Comparison of ENCODE assay signal across 10 mouse cellular contexts in the genomic region with DNA sequence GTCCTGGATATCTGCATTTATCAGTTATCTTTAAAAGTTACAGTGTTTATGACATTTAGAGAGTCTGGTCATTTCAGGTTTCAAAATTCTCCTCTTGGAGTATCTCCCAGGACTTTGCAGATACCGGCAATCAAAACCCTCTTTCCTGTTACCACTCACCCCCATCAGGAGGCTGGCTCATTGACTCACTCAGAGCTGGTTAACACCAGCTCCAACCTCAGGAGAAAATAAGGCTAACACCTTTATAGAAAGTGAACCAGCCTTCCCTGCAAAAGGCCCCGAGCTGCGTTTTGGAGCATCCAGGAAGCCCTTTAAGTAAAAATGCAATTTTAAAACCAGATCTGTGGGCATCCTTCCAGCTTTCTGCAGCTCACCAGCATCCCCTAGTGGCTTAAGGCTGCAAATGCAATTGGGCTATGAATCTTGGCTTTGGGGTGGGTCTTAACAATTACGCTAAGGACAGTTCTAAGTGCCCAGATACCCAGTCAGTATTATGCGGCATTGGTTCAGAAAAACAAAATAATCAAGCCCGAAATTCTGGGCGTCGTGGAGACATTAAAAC. TPM values are rescaled to one million over a fixed set of nuclear protein-coding genes. Genes with fewer than 3 reads are reported as not detected.
DNase-seq lines count a peak whose midpoint lies in the region; ATAC-seq and TF ChIP-seq lines count a peak whose summit lies in the region.
"Had no signal": no experiment of that assay in that cellular context is flagged by ENCODE, and none has a peak within 500 bp of the region (broad histone marks: within the 10 kb centered on the region; RNA-seq: fewer than 3 reads in every experiment).

No protein-coding gene starts in this region.

- TF ChIP-seq CTCF in spleen, adult 2 months (IDR thresholded peaks at IDR 0.05; ENCODE audit: extremely low read depth, insufficient read depth, insufficient read length, insufficient replicate concordance), result peak; percentile 20; the same call in 1 of the 2 replicates
- peak; percentile 98 for TF ChIP-seq CTCF in layer of hippocampus, adult 2 months (conservative IDR thresholded peaks at IDR 0.05)
- TF ChIP-seq CTCF in midbrain, postnatal 0 days (IDR thresholded peaks at IDR 0.05), result peak; percentile 100

- H3K4me1 ChIP-seq in forebrain, embryonic 14.5 days (ENCODE audit: control insufficient read depth, insufficient read depth, low read length), result no peaks in the 10 kb centered on the region
- no peaks in the 10 kb centered on the region for H3K4me1 ChIP-seq in forebrain, embryonic 13.5 days
- no peaks in the 10 kb centered on the region for H3K4me1 ChIP-seq in spleen, adult 2 months (ENCODE audit: control insufficient read depth, insufficient read depth, insufficient read length)
- H3K4me1 ChIP-seq in midbrain, postnatal 0 days (ENCODE audit: insufficient read depth, low read length), result no peaks in the 10 kb centered on the region
- H3K4me1 ChIP-seq: stomach, embryonic 15.5 days had no signal

- TF ChIP-seq POLR2A in spleen, adult 2 months (IDR thresholded peaks at IDR 0.05; ENCODE audit: low read depth, low read length), result no peak

- no peak for ATAC-seq in forebrain, embryonic 14.5 days
- no peak for ATAC-seq in forebrain, embryonic 13.5 days
- no peak for ATAC-seq in midbrain, postnatal 0 days (ENCODE audit: low FRiP score)

- no peaks in the 10 kb centered on the region for H3K27me3 ChIP-seq in forebrain, embryonic 14.5 days (replicated peaks; ENCODE audit: control insufficient read depth, insufficient read depth, low read length)
- no peaks in the 10 kb centered on the region for H3K27me3 ChIP-seq in forebrain, embryonic 13.5 days
- H3K27me3 ChIP-seq in spleen, adult 2 months (ENCODE audit: control insufficient read depth, insufficient read depth, low read length), result no peaks in the 10 kb centered on the region
- no peaks in the 10 kb centered on the region for H3K27me3 ChIP-seq in midbrain, postnatal 0 days (ENCODE audit: insufficient read depth, low read length)
- H3K27me3 ChIP-seq: stomach, embryonic 15.5 days had no signal

- no peak overlapping the region for H3K9ac ChIP-seq in forebrain, embryonic 14.5 days (ENCODE audit: low read length)
- no peak overlapping the region for H3K9ac ChIP-seq in forebrain, embryonic 13.5 days
- no peak overlapping the region for H3K9ac ChIP-seq in midbrain, postnatal 0 days (replicated peaks; ENCODE audit: low read length, poor library complexity, severe bottlenecking)
- H3K9ac ChIP-seq: stomach, embryonic 15.5 days had no signal

- 12% methylated on average over 8 of the region's 8 CpGs for WGBS in forebrain, embryonic 14.5 days
- 14% methylated on average over 8 of the region's 8 CpGs for WGBS in forebrain, embryonic 13.5 days
- WGBS in spleen, adult 2 months, result 10% methylated on average over 8 of the region's 8 CpGs
- WGBS in midbrain, postnatal 0 days, result 11% methylated on average over 8 of the region's 8 CpGs

- peak; percentile 72 for DNase-seq in forebrain, embryonic 14.5 days (ENCODE audit: low spot score)
- no peak for DNase-seq in spleen, adult 2 months (ENCODE audit: low read depth in 1 of 2, low spot score in 2 of 2)
- DNase-seq in spleen, postnatal 36 days (ENCODE audit: low spot score in 2 of 2), result no peak
- peak; percentile 77 for DNase-seq in embryo, embryonic 10 days (ENCODE audit: low spot score)
- DNase-seq in layer of hippocampus, adult 2 months (ENCODE audit: low spot score in 2 of 2), result peak in 1 of 2 experiments; percentile 65
- DNase-seq in midbrain, postnatal 0 days (ENCODE audit: low spot score), result peak; percentile 70
- DNase-seq in yolk sac, embryonic 10.5 days (ENCODE audit: low spot score), result peak; percentile 6

- no peaks in the 10 kb centered on the region for H3K9me3 ChIP-seq in forebrain, embryonic 14.5 days (replicated peaks; ENCODE audit: control insufficient read depth, low read length)
- H3K9me3 ChIP-seq in forebrain, embryonic 13.5 days (replicated peaks), result no peaks in the 10 kb centered on the region
- no peaks in the 10 kb centered on the region for H3K9me3 ChIP-seq in midbrain, postnatal 0 days (ENCODE audit: low read length)
- H3K9me3 ChIP-seq: stomach, embryonic 15.5 days had no signal

- no peak overlapping the region for H3K4me2 ChIP-seq in forebrain, embryonic 14.5 days (ENCODE audit: low read length)
- no peak overlapping the region for H3K4me2 ChIP-seq in forebrain, embryonic 13.5 days
- no peak overlapping the region for H3K4me2 ChIP-seq in midbrain, postnatal 0 days (ENCODE audit: low read depth, low read length, poor library complexity, severe bottlenecking)
- H3K4me2 ChIP-seq: stomach, embryonic 15.5 days had no signal

- no peak overlapping the region for H3K27ac ChIP-seq in forebrain, embryonic 14.5 days (ENCODE audit: low read depth, low read length)
- no peak overlapping the region for H3K27ac ChIP-seq in forebrain, embryonic 13.5 days
- H3K27ac ChIP-seq in spleen, adult 2 months (ENCODE audit: insufficient read depth, low read length), result no peak overlapping the region
- H3K27ac ChIP-seq in layer of hippocampus, adult 2 months, result no peak overlapping the region
- no peak overlapping the region for H3K27ac ChIP-seq in midbrain, postnatal 0 days (ENCODE audit: low read depth, low read length)
- H3K27ac ChIP-seq: stomach, embryonic 15.5 days had no signal

- no peaks in the 10 kb centered on the region for H3K36me3 ChIP-seq in forebrain, embryonic 14.5 days (ENCODE audit: control insufficient read depth, insufficient read depth, low read length)
- H3K36me3 ChIP-seq in forebrain, embryonic 13.5 days (ENCODE audit: poor library complexity, severe bottlenecking), result no peaks in the 10 kb centered on the region
- H3K36me3 ChIP-seq in spleen, adult 2 months (ENCODE audit: control insufficient read depth, insufficient read depth, low read length), result no peaks in the 10 kb centered on the region
- H3K36me3 ChIP-seq in midbrain, postnatal 0 days (ENCODE audit: insufficient read depth, low read length), result no peaks in the 10 kb centered on the region
- H3K36me3 ChIP-seq: stomach, embryonic 15.5 days had no signal

- no peak overlapping the region for H3K4me3 ChIP-seq in forebrain, embryonic 14.5 days (ENCODE audit: low read depth, low read length)
- no peak overlapping the region for H3K4me3 ChIP-seq in forebrain, embryonic 13.5 days
- H3K4me3 ChIP-seq in spleen, adult 2 months (ENCODE audit: extremely low read depth, insufficient read depth, insufficient read length), result no peak overlapping the region
- H3K4me3 ChIP-seq in layer of hippocampus, adult 2 months, result no peak overlapping the region
- no peak overlapping the region for H3K4me3 ChIP-seq in midbrain, postnatal 0 days (ENCODE audit: low read depth, low read length)
- H3K4me3 ChIP-seq: stomach, embryonic 15.5 days had no signal

RNA-seq across cellular contexts. Expression of gene Nmur2, which starts 49.2 kb away (rescaled TPM):
- polyA plus RNA-seq in forebrain, embryonic 14.5 days (2014; fragmentation: Nextera tagmentation; extraction: Ambion mirVana), result 0.06 and 0.18 TPM in 2 replicates
- polyA plus RNA-seq in forebrain, embryonic 13.5 days (2015; fragmentation: Nextera tagmentation; extraction: Ambion mirVana), result 0.05 and 0.08 TPM in 2 replicates
- not detected in 2 replicates for polyA plus RNA-seq in spleen, adult 2 months (2012; rRNA removed)
- total RNA-seq in layer of hippocampus, adult 2 months (2021), result not detected
- total RNA-seq in midbrain, postnatal 0 days (2014; rRNA removed), result 0.09 and 0.22 TPM in 2 replicates
- polyA plus RNA-seq in midbrain, postnatal 0 days (2015; fragmentation: Nextera tagmentation; extraction: Ambion mirVana), result 0.27 and 0.57 TPM in 2 replicates
- total RNA-seq: layer of hippocampus, adult 8-10 months had no signal

Comparison
In these comparisons a context has a peak if more than half of its experiments do, and no peak if none do; other contexts are left out.
1. DNase-seq: peak in forebrain, embryonic 14.5 days (single experiment), embryo, embryonic 10 days (single experiment), midbrain, postnatal 0 days (single experiment) and yolk sac, embryonic 10.5 days (single experiment); none in spleen, adult 2 months (0 of 2) and spleen, postnatal 36 days (0 of 2).
2. CTCF ChIP-seq: peak in every context shown above with its lines; median percentile 100 in midbrain, postnatal 0 days; 98 in layer of hippocampus, adult 2 months; 20 in spleen, adult 2 months.